Mouse (Mus musculus) embryonic facial prominence, embryonic 11.5 days (tissue): Measurements from ENCODE around the gene Gm5617. TPM values are rescaled to one million over a fixed set of nuclear protein-coding genes. Genes with fewer than 3 reads are reported as not detected.
"Not testable (repeated sequence)": the region's sequence is repeated elsewhere in the genome, so short reads cannot be mapped to it uniquely, and the experiment has no call there.

Source experiments
- ATAC-seq: fragments of 200-750 bp; cut with Nextera tagmentation; replicated peaks from 2 replicates; pipeline ENCODE4 v1.8.0; 2017; ENCODE audit warnings: low read depth; ENCODE audit not compliant: insufficient number of reproducible peaks, low FRiP score, low TSS enrichment
- DNase-seq: peaks from one replicate; pipeline ENCODE4 v3.0.0-alpha.2; 2015; ENCODE audit warnings: low spot score
- H3K27ac ChIP-seq: fragments of 300-500 bp; sonication (generic); replicated peaks from 2 replicates; pipeline ENCODE4 v1.5.1; 2014; ENCODE audit warnings: mild to moderate bottlenecking, low read depth, low read length, control low read depth
- H3K27me3 ChIP-seq: fragments of 300-500 bp; sonication (generic); 2 replicates; pipeline ENCODE4 v1.6.1; 2014; ENCODE audit warnings: mild to moderate bottlenecking, low read length, moderate library complexity, mixed read lengths; ENCODE audit not compliant: control insufficient read depth, insufficient read depth
- H3K36me3 ChIP-seq: fragments of 300-500 bp; sonication (generic); replicated peaks from 2 replicates; pipeline ENCODE4 v1.6.1; 2014; ENCODE audit warnings: low read depth, mild to moderate bottlenecking, low read length, moderate library complexity, mixed read lengths; ENCODE audit not compliant: control insufficient read depth, insufficient read depth
- H3K4me1 ChIP-seq: fragments of 300-500 bp; sonication (generic); 2 replicates; pipeline ENCODE4 v1.6.1; 2014; ENCODE audit warnings: low read length, mixed read lengths; ENCODE audit not compliant: control insufficient read depth, insufficient read depth
- H3K4me2 ChIP-seq: fragments of 300-500 bp; sonication (generic); 2 replicates; pipeline ENCODE4 v1.6.1; 2014; ENCODE audit warnings: low read depth, mild to moderate bottlenecking, control low read depth, low read length, moderate library complexity
- H3K4me3 ChIP-seq: fragments of 300-500 bp; sonication (generic); 2 replicates; pipeline ENCODE4 v1.5.1; 2014; ENCODE audit warnings: low read depth, low read length, control low read depth
- H3K9ac ChIP-seq: fragments of 300-500 bp; sonication (generic); replicated peaks from 2 replicates; pipeline ENCODE4 v1.6.1; 2014; ENCODE audit warnings: mild to moderate bottlenecking, control low read depth, low read length
- H3K9me3 ChIP-seq: fragments of 300-500 bp; sonication (generic); replicated peaks from 2 replicates; pipeline ENCODE4 v1.6.1; 2016; ENCODE audit warnings: mild to moderate bottlenecking, low read length, inconsistent platforms, mixed read lengths; ENCODE audit not compliant: control insufficient read depth
- WGBS: fragments of 180-500 bp; shearing (Covaris S2); extraction: QIAGEN DNeasy Blood & Tissue Kit; methylation state at CpG from one replicate; pipeline ENCODE4 v1.1.7; 2014; 5-methylcytosine and 5-hydroxymethylcytosine counted together
- polyA plus RNA-seq: library from polyadenylated mRNA; unstranded; fragments of >200 nt; fragmentation: Nextera tagmentation; extraction: Ambion mirVana; gene quantifications from 2 replicates; pipeline ENCODE4 v1.2.1, GENCODE M21; 2014

The Gm5617 gene
- polyA plus RNA-seq, 1 experiment from 2014 or later, result 37.9 TPM

DNA sequence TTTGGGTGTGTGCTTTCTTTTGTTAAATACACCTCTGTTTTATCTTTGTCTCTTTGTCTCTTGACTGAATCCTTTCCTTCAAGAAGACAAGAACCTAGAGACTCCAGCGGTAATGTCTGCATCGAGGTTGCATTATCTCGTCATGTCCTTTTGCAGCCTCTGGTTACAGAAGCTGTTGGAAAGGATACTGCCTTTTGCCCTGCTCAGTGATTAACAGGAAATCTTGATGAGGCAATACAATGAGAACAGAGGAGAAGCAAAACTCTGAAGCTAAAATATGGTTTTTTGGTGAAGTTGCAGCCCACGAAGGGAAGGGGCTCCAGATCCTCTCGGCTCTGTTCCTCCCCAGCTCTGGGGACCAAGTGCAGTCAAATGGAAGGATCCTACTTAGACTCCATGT is 14.9 kb downstream of the Gm5617 start:
- DNase-seq (no peak), ATAC-seq (no peak)
- Histone ChIP-seq H3K4me1 (no peaks in the 10 kb centered on the region), H3K27ac (no peak overlapping the region), H3K36me3 (no peaks in the 10 kb centered on the region), H3K4me3 (no peak overlapping the region), H3K27me3 (no peaks in the 10 kb centered on the region), H3K4me2 (no peak overlapping the region), H3K9me3 (no peaks in the 10 kb centered on the region), H3K9ac (no peak overlapping the region)
- WGBS, result 85% methylated on average over 5 of the region's 5 CpGs

- 78% methylated on average over 1 of the region's 1 CpGs for WGBS
- DNase-seq (no peak), ATAC-seq (no peak)
- Histone ChIP-seq H3K4me1 (no peaks in the 10 kb centered on the region), H3K4me2 (no peak overlapping the region), H3K9ac (no peak overlapping the region), H3K4me3 (no peak overlapping the region), H3K27ac (no peak overlapping the region), H3K9me3 (no peaks in the 10 kb centered on the region), H3K36me3 (no peaks in the 10 kb centered on the region), H3K27me3 (no peaks in the 10 kb centered on the region)
Observed at GRCm38 (mm10) chr9:48515332-48515731, 20.1 kb downstream of the Gm5617 start.

- H3K27me3 ChIP-seq, result no peaks in the 10 kb centered on the region
- ATAC-seq, result no peak
- H3K4me1 ChIP-seq, result no peaks in the 10 kb centered on the region
- no peaks in the 10 kb centered on the region for H3K36me3 ChIP-seq
- no peak overlapping the region for H3K4me3 ChIP-seq
- whole genome bisulfite sequencing, result 59% methylated on average over 11 of the region's 11 CpGs
- no peak overlapping the region for H3K4me2 ChIP-seq
- no peaks in the 10 kb centered on the region for H3K9me3 ChIP-seq
- no peak for DNase-seq
- H3K27ac ChIP-seq, result no peak overlapping the region
- H3K9ac ChIP-seq, result no peak overlapping the region
Observed at GRCm38 (mm10) chr9:48516615-48517371, 21.6 kb downstream of the Gm5617 start.

DNA sequence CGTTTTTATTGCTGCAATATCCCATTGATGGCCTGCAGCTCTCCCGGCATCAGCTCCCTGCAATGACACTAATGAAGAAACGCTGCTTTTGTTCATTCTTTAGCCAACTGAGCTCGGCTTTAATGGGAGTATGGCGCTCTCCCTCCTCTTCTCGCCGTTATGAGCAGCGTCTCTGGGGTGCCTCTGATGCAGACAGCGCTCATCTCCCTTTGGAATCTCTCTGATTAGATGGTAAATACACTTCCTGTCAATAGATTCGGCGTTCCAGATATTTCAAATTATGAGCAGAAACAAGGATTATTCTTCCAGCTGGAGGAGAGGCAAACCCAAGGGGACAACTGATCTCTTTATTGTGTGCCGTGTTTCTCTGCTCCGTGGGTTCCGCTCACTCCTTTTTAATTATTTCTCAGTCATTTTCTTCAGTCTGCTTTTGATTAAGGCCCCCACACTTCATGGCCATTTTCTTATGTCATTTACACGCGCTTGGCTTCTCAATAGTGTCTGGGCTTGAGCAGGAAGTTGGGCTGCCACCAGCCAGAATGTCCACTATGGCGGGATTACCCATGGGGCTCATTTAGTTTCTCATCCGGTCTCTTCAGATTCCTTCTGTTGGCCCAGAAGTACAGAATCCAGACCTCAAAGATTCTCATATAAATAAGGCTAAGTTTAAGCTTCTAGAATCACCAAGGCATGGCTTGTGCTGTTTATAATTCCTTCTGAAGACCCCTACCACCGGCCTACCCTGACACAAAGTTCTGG is 22.3 kb downstream of the Gm5617 start:
- no peak overlapping the region for H3K4me3 ChIP-seq
- no peak overlapping the region for H3K4me2 ChIP-seq
- WGBS, result 49% methylated on average over 19 of the region's 19 CpGs
- no peaks in the 10 kb centered on the region for H3K9me3 ChIP-seq
- H3K36me3 ChIP-seq, result no peaks in the 10 kb centered on the region
- no peak overlapping the region for H3K27ac ChIP-seq
- no peaks in the 10 kb centered on the region for H3K4me1 ChIP-seq
- DNase-seq (no peak), ATAC-seq (no peak)
- no peaks in the 10 kb centered on the region for H3K27me3 ChIP-seq
- no peak overlapping the region; the same call in 1 of the 2 replicates for H3K9ac ChIP-seq

DNA sequence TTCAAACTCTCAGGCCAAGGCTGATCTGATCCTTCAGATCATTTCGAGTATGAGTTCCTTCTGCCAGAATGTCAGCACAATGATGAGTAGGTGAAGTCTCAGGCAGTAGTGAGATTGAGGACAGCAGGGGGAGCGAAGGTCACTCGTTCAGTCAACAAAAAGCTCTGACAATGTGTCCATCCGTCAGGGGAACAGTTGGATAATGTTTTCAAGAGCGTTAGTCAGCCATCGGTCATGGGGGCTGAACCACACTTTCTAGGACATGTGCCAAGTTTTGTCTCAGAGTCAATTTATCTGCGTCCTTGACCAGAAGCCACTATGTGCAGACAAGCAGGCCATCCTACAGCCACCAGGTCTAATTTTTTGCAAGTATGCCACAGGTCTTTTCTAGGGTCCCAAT is 25.2 kb downstream of the Gm5617 start:
- not testable (repeated sequence) for H3K27me3 ChIP-seq, H3K4me2 ChIP-seq, H3K27ac ChIP-seq, H3K4me1 ChIP-seq, H3K9ac ChIP-seq, H3K4me3 ChIP-seq, H3K9me3 ChIP-seq, H3K36me3 ChIP-seq, ATAC-seq, DNase-seq
- WGBS, result no CpG with 5 or more reads among the region's 7 CpGs

DNA sequence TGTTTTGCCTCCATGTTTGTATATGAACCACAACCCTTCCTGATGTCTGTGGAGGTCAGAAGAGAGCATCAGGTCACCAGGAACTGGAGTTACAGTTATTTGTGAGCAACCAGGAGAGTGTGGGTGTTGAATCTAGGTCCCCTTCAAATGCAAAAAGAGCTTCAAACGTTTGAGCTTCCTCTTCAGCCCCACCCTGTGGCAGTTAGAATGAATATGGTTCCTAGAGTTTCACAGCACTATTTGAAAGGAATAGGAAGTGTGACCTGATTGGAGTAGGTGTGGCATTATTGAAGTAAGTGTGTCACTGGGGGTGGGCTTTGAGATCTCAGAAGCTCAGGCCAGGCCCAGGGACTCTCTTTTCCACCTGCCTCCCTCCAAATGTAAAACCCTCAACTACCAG is 30.3 kb downstream of the Gm5617 start:
- ATAC-seq (no peak), DNase-seq (no peak)
- H3K4me3 ChIP-seq, result no peak overlapping the region
- H3K9me3 ChIP-seq, result no peaks in the 10 kb centered on the region
- H3K4me1 ChIP-seq, result no peaks in the 10 kb centered on the region
- no peak overlapping the region for H3K9ac ChIP-seq
- no peak overlapping the region for H3K27ac ChIP-seq
- WGBS, result 18% methylated on average over 1 of the region's 1 CpGs
- no peak overlapping the region for H3K4me2 ChIP-seq
- no peaks in the 10 kb centered on the region for H3K36me3 ChIP-seq
- no peaks in the 10 kb centered on the region for H3K27me3 ChIP-seq

GRCm38 (mm10) chr9:48526520-48526919 is 31.3 kb downstream of the Gm5617 start:
- no peak overlapping the region for H3K27ac ChIP-seq
- no peak overlapping the region for H3K4me2 ChIP-seq
- H3K9ac ChIP-seq, result no peak overlapping the region
- H3K4me1 ChIP-seq, result no peaks in the 10 kb centered on the region
- no peaks in the 10 kb centered on the region for H3K36me3 ChIP-seq
- H3K4me3 ChIP-seq, result no peak overlapping the region
- H3K9me3 ChIP-seq, result no peaks in the 10 kb centered on the region
- H3K27me3 ChIP-seq, result no peaks in the 10 kb centered on the region
- no peak for ATAC-seq
- 93% methylated on average over 4 of the region's 4 CpGs for WGBS
- no peak for DNase-seq

- ATAC-seq (no peak), DNase-seq (no peak)
- no peaks in the 10 kb centered on the region for H3K36me3 ChIP-seq
- no peak overlapping the region for H3K4me2 ChIP-seq
- no peak overlapping the region for H3K4me3 ChIP-seq
- WGBS, result 79% methylated on average over 4 of the region's 4 CpGs
- H3K27ac ChIP-seq, result no peak overlapping the region
- H3K9ac ChIP-seq, result no peak overlapping the region
- H3K27me3 ChIP-seq, result no peaks in the 10 kb centered on the region
- H3K9me3 ChIP-seq, result no peaks in the 10 kb centered on the region
- no peaks in the 10 kb centered on the region for H3K4me1 ChIP-seq
Observed at GRCm38 (mm10) chr9:48531294-48531693, 36.1 kb downstream of the Gm5617 start.
